Mouse (Mus musculus) left cerebral cortex, postnatal 14 days (tissue): ENCODE measurements at regions not wholly inside any gene's neighbourhood (a gene's known extent, or its start where the extent isn't known, plus 50 kb on each side); places are given as distances from the start of the nearest gene placed in this dataset.

ENCODE experiments used
- DNase-seq, 2 experiments: peaks; one replicate each; pipeline ENCODE4 v3.0.0; 2021 to 2022; ENCODE audit warnings: low spot score in 2 of 2, mixed read lengths in 1 of 2
- intact Hi-C: fragments of 180-260 bp; cut with DNase I; formaldehyde crosslinking; loops from one replicate; pipeline ENCODE4 v1.15.1; 2025

DNA sequence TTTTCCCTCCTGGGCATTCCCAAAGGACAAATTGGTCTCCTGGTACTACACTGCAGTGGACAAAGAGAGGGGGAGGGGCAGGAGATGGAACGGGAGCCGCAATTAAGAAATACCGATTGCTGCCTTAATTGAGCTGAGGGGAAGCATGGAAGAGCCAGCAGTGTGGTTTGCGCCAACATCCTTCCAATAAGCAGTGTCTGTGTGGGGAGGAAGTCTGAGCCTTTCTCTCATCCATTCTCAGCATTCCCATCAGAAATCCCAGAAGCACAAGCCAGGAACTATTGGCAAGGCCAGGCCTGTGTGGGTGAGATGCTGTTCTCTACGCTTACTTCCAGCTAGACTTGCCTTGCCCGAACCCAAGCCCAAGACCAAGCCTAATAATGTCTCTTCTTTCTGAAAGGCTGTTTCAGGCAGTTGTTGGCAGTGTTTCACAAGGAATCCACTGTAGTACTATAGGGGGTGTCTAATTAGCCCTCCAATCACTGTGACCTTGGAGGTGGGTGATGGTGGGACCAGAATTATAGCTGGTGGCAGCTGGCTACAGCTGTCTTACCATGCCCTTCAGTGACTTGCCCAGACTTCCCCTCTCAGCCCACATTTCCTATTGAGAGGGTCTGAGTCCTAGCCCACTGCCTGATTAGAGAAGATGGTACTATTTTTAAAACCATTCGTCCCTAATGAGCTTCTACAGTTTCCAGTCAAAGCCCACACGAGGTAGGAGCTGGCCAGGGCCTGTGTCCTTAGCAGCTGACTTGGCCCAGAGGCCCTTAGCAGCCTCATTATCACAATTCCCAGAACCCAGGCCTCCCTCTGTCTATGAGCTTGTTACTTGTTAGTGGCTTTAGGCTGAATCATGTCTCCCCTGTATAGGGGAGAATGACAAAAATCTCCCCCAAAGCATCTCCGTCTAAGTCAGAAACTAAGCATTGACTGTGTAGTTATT is 115.1 kb upstream of the Bdnf start:
- DNase-seq: peak; percentile 6 to 11
- intact Hi-C loops: no loop called here

DNA sequence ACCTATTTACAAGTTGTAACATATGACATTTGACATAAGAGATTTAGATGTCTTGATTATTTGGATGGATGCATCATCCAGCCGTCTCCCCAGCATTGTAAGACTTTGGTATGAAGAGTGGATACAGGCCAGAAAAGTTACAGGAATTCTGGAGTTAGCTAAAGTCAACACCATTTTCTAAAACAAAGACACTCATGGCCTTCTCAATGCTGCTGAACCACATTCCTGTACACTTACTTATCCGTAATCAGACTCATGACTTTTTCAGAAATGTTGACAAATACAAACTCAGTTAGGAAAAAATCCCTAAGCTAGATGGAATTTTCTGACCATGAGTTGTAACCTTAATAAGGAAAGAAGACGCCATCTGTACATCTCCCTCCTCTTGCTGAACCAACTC is 111.5 kb upstream of the Bdnf start:
- intact Hi-C loops: no loop called here
- DNase-seq: no peak

DNA sequence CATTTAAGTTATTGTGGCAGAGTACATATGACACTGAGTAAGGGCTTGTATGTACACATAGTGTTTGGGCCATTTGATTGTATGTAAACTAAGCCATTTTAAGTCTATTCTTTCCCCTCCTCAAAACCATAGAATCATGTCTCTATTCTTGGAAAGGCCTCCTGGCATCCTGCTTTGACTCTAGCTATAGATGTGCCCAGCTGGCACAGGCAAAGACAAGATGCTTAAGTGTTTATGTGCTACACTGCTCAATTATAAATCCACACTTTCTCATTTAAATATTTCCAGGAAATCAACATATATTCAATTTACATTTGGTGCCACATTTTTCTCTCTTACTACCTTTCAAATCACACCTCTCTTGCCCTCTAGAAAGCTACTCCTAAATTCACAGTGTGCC is 97.6 kb upstream of the Bdnf start:
- intact Hi-C loops: no loop called here
- DNase-seq: no peak

DNA sequence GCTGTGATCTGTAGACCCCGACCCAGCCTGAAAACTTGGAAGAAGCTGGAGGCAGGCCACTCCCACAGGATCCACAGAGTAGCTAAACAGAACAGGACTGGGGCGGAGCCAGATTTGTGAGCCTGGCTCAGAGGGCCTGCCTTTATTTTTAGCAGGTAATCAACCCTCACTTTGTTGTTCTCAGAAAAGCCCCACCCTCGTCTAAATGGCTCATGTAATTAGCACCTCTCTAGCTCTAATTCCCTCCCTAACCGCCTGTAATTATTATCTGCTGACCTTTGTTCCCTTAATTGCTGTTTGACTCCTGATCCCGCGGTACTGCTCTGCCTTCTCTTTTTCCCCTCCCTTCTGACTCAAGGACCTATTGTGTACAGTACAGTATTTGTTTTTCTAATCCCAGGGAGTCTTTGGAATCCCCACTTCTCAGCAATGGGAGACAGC is 95.6 kb upstream of the Bdnf start:
- no peak for DNase-seq
- intact Hi-C loops: no loop called here

DNA sequence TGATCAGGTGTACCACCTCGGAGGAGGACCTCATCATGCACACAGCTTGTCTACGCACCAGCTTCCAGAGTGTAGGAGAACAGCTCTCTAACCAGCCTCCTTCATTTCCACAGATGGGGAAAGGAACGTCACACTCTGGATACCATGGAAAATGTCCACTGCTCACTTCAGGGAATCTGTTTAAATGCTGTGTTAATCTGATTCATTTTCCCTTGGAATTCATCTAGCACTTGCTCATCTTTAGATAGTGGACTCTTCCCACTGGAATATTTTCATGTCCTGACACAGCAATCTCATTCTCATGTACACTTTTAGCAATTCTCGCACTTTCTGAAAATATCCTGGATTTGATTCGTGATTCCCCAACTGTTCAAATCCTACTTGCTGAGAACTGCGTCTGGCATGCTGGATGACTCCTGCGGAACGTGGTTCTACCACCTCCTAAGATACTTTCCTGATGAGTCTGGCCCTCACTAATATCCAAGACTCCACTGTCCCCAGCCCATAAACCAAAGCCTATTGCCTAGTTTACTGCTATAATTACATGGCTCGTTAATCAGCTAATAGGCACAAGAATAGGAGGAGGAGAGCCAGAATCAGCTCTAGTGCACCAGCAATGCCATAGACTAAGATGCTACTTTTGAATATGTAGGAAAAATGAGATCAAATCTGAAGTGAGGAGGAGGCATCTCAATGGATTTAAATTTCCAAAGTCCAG is 56.0 kb upstream of the Bdnf start:
- intact Hi-C loops: loop anchor here (2.0 kb wide), 1 partner anchor 58 kb away; no protein-coding TSS in a partner anchor
- DNase-seq: peak; percentile 20 to 61

DNA sequence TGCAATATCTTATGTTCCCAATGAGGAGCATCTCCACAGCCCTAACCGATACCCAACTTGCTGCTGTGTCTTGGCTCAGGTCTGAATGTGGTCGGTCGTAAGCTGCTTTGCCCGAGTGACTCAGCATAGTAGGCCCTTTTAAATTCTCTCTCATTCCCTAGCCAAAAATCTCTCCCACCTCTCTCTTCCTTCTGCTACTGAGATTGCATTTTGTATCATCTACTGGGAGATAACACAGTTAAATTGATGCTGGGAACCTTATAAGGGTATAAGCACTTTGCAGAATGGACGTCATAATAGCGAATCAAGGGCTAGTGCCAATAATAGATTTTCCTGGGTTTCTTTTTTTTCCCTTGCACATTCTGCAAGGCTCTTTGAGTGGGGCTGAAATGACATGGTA is 54.8 kb upstream of the Bdnf start:
- peak; percentile 25 to 44 for DNase-seq
- intact Hi-C loops: loop anchor here (2.0 kb wide), 1 partner anchor 57 kb away; no protein-coding TSS in a partner anchor

DNA sequence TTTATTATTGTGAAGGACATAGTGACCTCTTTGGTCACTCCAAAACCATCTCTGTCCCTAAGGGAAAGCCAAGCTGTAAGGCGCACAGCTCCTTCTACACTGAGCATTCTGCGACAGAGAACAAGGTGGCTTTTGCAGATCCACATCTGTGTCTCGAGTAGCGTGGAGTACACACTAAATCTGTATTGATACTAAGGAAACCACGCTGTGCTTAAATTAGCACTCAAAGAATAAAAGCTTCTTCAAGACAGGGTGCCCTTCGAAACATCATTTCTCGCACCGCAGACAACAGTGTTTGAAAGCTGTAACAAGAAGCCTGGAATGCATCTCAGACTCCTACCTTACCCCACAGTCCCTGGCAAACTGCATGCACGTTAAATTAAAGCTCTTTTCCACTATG is 52.9 kb upstream of the Bdnf start:
- intact Hi-C loops: no loop called here
- no peak for DNase-seq
